Comparison of ENCODE assay signal across 9 mouse cellular contexts in the genomic region with DNA sequence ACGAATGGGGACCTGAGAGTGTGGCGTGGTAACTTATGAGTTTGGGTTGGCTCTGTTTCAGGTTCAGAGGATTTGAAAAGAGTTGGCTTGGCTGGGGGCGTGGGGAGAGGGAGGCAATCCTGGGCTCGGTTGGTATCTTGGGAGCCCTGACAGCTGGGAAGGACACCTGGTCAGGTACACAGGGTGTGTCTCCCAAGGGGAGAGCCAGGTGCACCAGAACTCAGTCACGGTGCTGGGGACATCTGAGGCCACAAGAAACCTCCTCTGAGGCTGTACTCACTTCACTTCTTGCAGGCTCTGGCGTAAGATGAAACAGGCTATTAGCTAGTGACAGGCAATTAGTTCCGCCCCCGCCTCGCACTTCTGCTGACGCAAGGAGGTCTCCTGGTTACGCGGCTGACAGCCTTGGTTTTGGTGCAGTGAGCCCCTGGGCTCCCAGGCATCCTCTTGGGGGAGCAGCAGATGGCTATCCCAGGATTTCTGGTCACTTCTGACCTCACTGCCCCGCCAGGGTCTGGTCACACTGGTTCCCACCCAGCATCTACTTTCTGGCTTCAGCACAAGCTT. TPM values are rescaled to one million over a fixed set of nuclear protein-coding genes. Genes with fewer than 3 reads are reported as not detected.
DNase-seq lines count a peak whose midpoint lies in the region; ATAC-seq lines count a peak whose summit lies in the region.
"Had no signal": no experiment of that assay in that cellular context is flagged by ENCODE, and none has a peak within 500 bp of the region (broad histone marks: within the 10 kb centered on the region; RNA-seq: fewer than 3 reads in every experiment).

No protein-coding gene starts in this region.

- H3K9ac ChIP-seq in lung, embryonic 16.5 days (ENCODE audit: low read length), result no peak overlapping the region
- no peak overlapping the region for H3K9ac ChIP-seq in forebrain, embryonic 12.5 days
- H3K9ac ChIP-seq in neural tube, embryonic 13.5 days, result peak overlapping the region; percentile 14; the same call in 1 of the 2 replicates

- no peaks in the 10 kb centered on the region for H3K9me3 ChIP-seq in lung, embryonic 16.5 days (ENCODE audit: control insufficient read depth, low read length)
- no peaks in the 10 kb centered on the region for H3K9me3 ChIP-seq in forebrain, embryonic 12.5 days
- no peaks in the 10 kb centered on the region for H3K9me3 ChIP-seq in neural tube, embryonic 13.5 days
- H3K9me3 ChIP-seq: megakaryocyte, embryonic 14.5 days had no signal

- H3K27ac ChIP-seq in lung, embryonic 16.5 days (ENCODE audit: low read length), result no peak overlapping the region
- H3K27ac ChIP-seq in forebrain, embryonic 12.5 days, result peak overlapping the region; percentile 81
- peak overlapping the region; percentile 68 for H3K27ac ChIP-seq in neural tube, embryonic 13.5 days (replicated peaks)

- no peak overlapping the region for H3K4me2 ChIP-seq in lung, embryonic 16.5 days (ENCODE audit: low read depth, low read length)
- 0 out of 2 replicates have a peak overlapping the region, but pooled peaks have one; percentile 16 for H3K4me2 ChIP-seq in forebrain, embryonic 12.5 days
- no peak overlapping the region for H3K4me2 ChIP-seq in neural tube, embryonic 13.5 days

- WGBS in lung, embryonic 16.5 days, result 33% methylated on average over 13 of the region's 13 CpGs
- WGBS in forebrain, embryonic 12.5 days, result 28% methylated on average over 13 of the region's 13 CpGs
- 5% methylated on average over 13 of the region's 13 CpGs for WGBS in neural tube, embryonic 13.5 days

- no peaks in the 10 kb centered on the region for H3K36me3 ChIP-seq in lung, embryonic 16.5 days (ENCODE audit: control insufficient read depth, insufficient read depth, low read length)
- H3K36me3 ChIP-seq in forebrain, embryonic 12.5 days (replicated peaks), result no peaks in the 10 kb centered on the region
- H3K36me3 ChIP-seq in neural tube, embryonic 13.5 days, result no peaks in the 10 kb centered on the region

- peak; percentile 23; the same call in 1 of the 2 replicates for ATAC-seq in lung, embryonic 16.5 days (ENCODE audit: low read depth)
- ATAC-seq in forebrain, embryonic 12.5 days (ENCODE audit: low FRiP score), result no peak
- 0 out of 2 replicates have a peak, but pooled peaks have one; percentile 8 for ATAC-seq in neural tube, embryonic 13.5 days (ENCODE audit: low read depth)

- peaks cover 20% of the 10 kb centered on the region for H3K4me1 ChIP-seq in lung, embryonic 16.5 days (replicated peaks; ENCODE audit: control insufficient read depth, insufficient read depth, low read length)
- H3K4me1 ChIP-seq in forebrain, embryonic 12.5 days, result peaks cover 72% of the 10 kb centered on the region
- H3K4me1 ChIP-seq in neural tube, embryonic 13.5 days (replicated peaks), result peaks cover 62% of the 10 kb centered on the region

- DNase-seq in lung, adult 18-20 months, result no peak
- DNase-seq in left cerebral cortex, adult 9 months (ENCODE audit: low spot score in 2 of 2), result peak; percentile 44 to 77
- DNase-seq in c-Kit-positive CD71-positive TER-119-positive erythroid progenitor cells, embryonic 14.5 days (ENCODE audit: low spot score), result no peak
- DNase-seq in heart, adult 8-10 months (ENCODE audit: low spot score), result no peak
- no peak for DNase-seq in urinary bladder, postnatal 25 days (ENCODE audit: low spot score)

- no peaks in the 10 kb centered on the region for H3K27me3 ChIP-seq in lung, embryonic 16.5 days (ENCODE audit: control insufficient read depth, insufficient read depth, low read depth, low read length)
- peaks cover 36% of the 10 kb centered on the region for H3K27me3 ChIP-seq in forebrain, embryonic 12.5 days
- H3K27me3 ChIP-seq in neural tube, embryonic 13.5 days, result peaks cover 4% of the 10 kb centered on the region; the same call in 1 of the 2 replicates
- H3K27me3 ChIP-seq: megakaryocyte, embryonic 14.5 days had no signal

- no peak overlapping the region for H3K4me3 ChIP-seq in lung, embryonic 16.5 days (ENCODE audit: low read length)
- H3K4me3 ChIP-seq in forebrain, embryonic 12.5 days (replicated peaks), result no peak overlapping the region
- no peak overlapping the region for H3K4me3 ChIP-seq in neural tube, embryonic 13.5 days
- H3K4me3 ChIP-seq: megakaryocyte, embryonic 14.5 days had no signal

RNA-seq across cellular contexts. Expression of a gene that starts 24.9 kb away (rescaled TPM):
- polyA plus RNA-seq in lung, embryonic 16.5 days (2015; fragmentation: Nextera tagmentation; extraction: Ambion mirVana), result 3.8 and 5.5 TPM in 2 replicates
- polyA plus RNA-seq in forebrain, embryonic 12.5 days (2016; fragmentation: Nextera tagmentation; extraction: Ambion mirVana), result 0.60 and 0.61 TPM in 2 replicates
- polyA plus RNA-seq in neural tube, embryonic 13.5 days (2015; fragmentation: Nextera tagmentation; extraction: Ambion mirVana), result 0.95 and 0.98 TPM in 2 replicates
- total RNA-seq in heart, adult 8-10 months (2022), result 1 to 10 TPM in 3 of 4 experiments, under 1 TPM in 1; 0.88 to 2.0 (median 1.4) TPM

Comparison
In these comparisons a context has a peak if more than half of its experiments do, and no peak if none do; other contexts are left out.
1. DNase-seq: peak in left cerebral cortex, adult 9 months (2 of 2); none in lung, adult 18-20 months (0 of 2), c-Kit-positive CD71-positive TER-119-positive erythroid progenitor cells, embryonic 14.5 days (single experiment), heart, adult 8-10 months (single experiment) and urinary bladder, postnatal 25 days (single experiment).